Mouse (Mus musculus) heart, postnatal 25 days (tissue): ENCODE data around the gene Epc2. TPM values are rescaled to one million over a fixed set of nuclear protein-coding genes. Genes with fewer than 3 reads are reported as not detected.

Experiments used
- DNase-seq: peaks from one replicate; pipeline ENCODE4 v3.0.0; 2022; ENCODE audit warnings: low spot score
- intact Hi-C: fragments of 180-260 bp; cut with DNase I; formaldehyde crosslinking; loops from one replicate; pipeline ENCODE4 v1.15.1; 2025
- total RNA-seq, 2 experiments: library from RNA; stranded (reverse); gene quantifications; 2 replicates each; pipeline ENCODE4 v1.2.3; 2021

Gene Epc2
- total RNA-seq, 2 experiments from 2014 or later = 17.9 to 18.3 TPM

DNA sequence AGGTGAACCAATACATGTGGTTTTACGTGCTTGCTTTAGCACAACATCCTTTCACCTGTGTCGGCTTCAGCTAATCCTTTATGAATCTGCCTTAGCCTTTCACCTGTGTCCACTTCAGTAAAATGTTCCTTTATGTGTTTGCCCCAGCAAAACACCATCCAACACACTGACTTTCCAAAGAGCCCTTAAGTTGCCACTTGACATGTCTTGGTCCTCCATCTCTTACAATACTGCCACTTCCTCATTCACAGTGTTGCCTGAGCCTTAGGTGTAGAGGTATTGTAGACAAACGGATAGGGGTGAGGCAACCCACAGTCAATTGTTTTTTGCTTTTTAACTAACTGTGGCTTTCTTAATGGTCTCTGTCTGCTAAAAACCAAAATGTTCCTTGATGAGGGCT is 107.1 kb downstream of the Epc2 start:
- no peak for DNase-seq
- intact Hi-C loops = no loop called here

DNA sequence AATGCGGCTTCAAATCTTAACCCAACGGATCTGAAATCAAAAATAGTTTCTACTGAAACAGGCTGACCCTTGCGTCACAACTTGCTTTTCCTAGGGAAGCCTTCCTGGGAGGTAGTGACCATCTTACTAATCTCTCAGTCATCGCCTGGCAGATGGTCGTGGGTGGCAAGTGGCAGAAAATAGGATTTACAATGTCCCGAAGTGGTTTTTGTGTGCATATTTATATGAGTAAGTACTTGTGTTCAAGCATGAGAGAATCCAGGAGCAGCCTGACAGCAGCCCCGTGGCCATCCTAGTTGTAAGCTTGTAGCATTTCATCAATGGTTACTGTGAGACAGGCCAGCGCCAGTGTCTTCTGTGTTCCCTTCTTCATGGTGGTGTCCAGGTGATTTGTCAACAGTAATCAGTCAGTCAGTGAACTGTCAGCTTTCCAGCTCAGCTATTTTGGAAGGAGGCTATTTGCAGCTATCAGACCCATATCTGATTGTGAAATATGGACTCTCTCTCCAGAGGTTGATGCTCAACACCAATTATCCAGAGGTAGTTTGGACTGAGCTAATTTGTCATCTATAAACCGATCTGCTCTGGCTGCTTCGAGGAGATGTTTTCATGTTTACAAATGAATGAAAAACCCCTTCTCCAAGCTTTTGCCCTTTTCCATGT is 111.5 kb downstream of the Epc2 start:
- intact Hi-C loops = no loop called here
- no peak for DNase-seq

DNA sequence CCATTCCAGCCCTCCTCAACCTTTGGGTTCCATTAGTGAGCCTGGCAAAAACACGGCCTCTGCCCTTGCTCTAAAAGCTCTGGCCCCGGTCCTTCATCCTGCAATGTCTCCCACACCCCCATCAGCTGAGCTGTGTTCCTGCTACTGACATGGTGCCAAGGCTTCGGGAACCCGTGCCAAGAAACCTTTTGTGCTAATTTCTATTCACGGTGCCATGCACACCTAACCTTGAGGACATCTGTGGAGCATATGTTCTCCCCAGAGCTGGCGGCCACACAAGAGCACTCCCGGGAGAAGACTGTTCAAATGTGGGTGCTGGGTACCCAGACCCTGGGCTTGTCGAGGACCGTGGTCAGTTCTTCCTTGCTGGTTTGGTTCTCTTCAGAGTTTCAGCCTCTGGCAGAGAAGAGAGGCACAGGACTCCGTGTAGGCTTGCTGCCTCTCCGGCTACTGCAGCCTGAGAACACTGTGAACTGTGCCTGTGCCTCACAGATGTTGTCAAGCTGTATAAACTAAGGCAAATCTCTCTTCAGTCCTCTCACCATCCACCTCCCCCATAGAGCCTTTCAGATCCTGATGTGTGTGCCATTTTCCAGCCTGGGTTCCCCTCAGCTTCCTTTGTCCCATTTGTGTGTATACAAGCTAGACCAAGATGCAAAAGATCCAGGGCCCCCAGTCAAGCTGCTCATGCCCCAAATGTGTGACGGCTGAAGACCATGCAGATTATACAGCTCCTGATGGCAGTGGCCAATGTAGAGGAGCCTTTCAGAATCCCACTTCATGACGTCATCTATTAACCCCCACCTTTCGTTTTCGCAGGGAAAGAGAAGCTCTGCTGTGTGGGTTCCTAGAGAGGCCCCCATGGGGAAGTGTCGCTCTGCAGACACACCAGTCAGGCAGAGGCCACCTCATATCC is 118.8 kb downstream of the Epc2 start:
- no peak for DNase-seq

DNA sequence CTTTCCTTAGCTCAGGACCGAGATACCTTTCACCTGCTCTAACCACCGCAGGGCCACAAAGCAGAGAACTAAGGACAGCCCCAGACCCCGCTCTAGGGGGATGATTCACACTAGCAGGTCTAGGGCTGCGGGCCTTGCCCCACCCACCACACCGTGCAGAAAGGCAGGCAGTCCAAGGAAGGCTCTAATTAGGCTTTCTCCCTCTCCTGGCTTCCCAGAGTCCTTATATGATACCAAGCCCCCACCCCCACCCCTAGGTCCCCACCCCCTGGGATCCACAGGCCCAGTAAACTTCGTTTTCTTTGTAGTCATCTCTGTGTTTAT is 119.5 kb downstream of the Epc2 start:
- no peak for DNase-seq
- intact Hi-C loops = no loop called here

More for the DNA sequence above, 118.8 kb downstream of the Epc2 start:
- intact Hi-C loops = no loop called here

DNA sequence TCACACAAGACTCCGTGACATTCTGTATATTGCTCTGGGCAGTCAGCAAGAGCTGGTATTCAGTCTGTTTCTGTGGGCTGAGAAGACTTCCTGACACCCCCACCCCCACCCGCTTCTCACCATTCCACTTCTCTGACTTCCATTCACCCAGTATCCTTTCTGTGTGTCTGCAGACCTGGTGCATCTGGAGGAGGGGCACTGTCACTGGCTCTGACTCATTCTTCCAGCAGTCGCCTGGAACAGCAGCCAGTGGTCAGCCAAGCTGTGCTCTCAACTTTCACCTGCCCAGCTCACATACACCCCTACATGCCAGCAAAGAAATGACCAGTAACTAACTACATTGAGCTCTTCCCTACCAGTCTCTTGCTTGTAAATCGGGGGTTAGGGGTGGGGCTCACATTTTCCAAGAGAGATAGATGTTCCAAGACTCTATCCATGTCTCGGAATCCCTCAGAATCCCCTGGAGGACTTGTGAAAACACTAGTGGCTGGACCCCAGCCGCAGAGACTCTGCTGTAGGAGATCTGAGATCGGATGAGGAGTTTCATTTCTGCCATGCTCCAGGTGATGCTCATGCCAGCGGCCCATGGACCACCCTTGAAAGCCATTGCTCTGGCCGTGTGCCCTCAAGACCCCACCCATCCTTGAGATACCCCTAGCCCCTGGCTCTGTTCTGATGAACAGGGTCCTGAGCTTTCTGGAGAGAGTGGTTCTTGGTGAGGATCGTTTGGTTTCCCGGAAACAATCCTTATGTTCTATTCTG is 120.1 kb downstream of the Epc2 start:
- no peak for DNase-seq
- intact Hi-C loops = no loop called here

DNA sequence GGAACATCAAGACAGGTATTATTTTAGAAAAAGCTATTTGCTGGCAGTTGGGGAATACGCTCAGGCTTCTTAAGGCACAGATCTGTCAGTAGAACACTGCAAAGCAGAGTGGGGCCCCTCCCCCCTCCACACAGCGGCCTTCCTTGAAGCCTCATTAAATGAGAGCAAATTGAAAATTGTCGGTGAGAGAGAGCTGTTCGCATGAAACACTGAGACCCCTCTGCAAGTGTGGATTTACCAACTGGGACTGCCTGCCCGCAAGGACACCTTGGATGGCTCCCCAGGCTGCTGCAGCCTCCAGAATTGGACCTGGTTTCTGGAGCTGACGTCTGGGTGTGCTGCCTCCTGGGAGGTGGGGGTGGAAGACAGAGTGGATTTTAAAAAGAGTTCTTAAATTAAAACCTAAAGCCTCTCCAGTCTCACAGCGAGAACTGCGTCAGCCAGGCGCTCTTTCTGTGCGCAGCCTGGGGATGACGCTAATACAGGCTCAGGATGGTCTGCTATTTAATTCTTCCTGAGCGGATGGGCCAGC is 120.9 kb downstream of the Epc2 start:
- DNase-seq = no peak
- intact Hi-C loops = no loop called here

DNA sequence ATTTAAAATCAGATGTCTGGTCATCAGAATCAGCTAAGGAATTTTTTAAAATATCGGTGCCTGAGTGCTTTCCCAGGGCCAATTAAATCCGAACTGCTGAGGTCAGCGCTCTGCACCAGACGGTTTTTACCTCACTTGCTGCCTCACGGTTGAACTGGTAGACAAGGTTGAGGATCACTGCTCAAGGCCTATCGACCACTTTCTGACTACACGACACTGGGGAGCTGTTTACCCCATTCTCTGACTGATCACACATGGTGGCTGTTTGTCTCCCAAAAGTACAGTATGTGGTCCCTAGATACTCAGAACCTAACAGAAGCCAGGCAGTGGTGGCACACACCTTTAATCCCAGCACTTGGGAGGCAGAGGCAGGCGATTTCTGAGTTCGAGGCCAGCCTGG is 121.4 kb downstream of the Epc2 start:
- intact Hi-C loops = no loop called here
- DNase-seq = no peak

DNA sequence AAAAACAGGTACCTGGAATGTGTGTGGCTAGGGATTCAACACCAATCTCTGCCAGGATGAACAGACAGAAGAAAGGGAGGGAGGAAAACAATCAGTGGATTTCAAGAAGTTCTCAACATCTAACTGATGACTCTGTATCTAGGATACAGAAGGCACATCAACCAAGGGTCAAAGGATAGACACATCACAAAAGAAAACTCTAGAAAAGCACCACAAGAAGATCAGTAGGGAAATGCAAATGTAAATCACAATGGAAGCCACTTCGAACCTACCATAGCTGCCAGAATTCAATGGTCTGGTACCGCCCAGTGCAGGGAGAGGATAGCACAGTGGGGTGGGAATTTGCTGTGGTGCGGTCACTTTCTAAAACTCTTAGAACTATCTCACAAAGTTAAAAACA is 122.0 kb downstream of the Epc2 start:
- intact Hi-C loops = no loop called here
- no peak for DNase-seq

DNA sequence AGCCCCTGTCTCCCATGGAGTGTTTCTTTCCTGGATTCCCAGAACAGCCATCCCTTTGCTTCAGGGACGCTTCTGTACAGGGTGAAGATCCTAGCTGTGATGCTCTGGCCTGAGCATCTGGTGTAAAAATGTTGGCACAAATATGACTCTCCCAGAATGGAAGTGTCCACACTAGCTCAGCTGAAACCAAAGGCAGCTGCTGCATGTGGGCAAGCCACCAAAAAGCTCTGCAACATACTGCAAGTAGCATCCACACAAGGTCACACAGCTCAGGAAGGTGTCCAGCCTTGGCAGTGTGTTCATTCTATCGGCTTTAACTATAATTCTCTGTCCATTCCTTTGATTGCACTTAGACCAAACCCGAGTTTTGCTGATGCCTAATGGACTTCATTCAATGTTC is 129.3 kb downstream of the Epc2 start:
- intact Hi-C loops = no loop called here
- DNase-seq = no peak

DNA sequence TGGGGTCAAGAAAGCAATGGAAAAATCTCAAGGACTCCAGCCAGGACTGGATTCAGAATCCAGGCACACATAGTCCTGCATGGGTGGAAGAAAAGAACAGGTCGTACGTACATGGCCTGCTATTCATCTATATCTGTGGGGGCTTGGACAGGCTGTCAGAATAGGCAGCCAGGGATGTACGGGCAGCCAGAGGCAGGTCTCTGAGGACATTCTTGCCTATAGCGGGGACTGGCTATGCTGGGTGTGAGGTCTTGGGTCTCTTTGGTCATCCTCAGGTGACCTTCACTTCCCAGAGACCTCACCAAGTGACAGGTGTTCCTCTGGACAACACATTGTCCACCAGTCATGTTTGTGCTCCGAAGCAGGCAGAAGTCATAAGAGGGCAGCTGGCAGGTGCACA is 131.3 kb downstream of the Epc2 start:
- intact Hi-C loops = no loop called here
- no peak for DNase-seq

DNA sequence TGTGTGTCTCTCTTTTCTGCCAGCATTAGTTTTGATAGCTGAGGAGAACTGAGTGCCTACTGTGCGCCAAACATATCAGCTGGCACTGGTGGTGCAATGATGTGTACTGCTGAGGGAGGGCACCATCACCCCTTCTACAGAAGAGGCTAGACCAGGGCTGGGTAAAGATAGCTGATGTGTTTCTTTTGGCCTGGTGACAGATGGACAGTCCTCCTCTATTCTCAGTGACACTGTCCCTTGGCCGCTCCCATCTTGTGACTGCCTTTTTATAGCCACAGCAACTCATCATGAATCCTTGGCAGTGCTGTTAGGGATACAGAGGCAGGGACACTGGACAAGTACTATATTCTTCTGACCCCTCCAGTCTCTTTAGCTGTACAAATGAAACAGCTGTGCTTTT is 132.0 kb downstream of the Epc2 start:
- DNase-seq = no peak
- intact Hi-C loops = no loop called here

DNA sequence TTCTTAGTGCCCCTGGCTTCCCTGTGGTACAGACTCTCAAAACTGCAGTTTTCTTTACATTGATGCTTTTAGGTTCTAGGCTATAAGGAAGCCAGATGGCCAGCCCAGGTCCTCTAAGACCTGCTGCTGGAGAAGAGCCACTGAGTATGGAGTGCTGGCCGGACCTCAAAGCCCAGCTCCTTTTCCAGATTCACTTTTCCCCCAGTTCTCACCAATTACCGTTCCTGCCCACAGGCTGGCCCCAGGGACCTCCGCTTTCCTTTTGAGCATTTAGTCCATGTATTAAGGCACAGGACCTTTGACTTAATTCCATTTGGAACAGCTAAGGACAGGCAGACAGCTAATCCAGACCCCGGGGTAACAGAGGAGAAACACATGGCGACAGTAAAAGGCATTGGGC is 139.2 kb downstream of the Epc2 start:
- intact Hi-C loops = no loop called here
- DNase-seq = no peak

DNA sequence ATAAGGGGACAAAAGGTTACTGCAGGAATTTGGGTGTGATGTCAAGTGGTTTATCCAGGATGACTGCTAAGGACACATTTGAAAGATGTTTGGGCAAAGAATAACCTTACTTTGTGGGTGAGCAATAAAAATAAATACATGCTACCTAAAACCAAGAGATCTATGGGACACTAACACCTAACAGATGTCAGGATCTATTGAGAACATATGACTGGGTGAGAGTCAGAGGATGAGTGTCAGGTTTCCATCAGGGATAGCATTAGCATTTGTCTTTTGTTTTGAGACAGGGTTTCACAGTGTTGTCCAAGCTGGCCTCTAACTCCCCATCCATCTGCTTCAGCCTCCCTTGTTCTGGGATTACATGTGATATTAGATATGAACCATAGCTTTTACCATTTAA is 141.6 kb downstream of the Epc2 start:
- intact Hi-C loops = no loop called here

DNA sequence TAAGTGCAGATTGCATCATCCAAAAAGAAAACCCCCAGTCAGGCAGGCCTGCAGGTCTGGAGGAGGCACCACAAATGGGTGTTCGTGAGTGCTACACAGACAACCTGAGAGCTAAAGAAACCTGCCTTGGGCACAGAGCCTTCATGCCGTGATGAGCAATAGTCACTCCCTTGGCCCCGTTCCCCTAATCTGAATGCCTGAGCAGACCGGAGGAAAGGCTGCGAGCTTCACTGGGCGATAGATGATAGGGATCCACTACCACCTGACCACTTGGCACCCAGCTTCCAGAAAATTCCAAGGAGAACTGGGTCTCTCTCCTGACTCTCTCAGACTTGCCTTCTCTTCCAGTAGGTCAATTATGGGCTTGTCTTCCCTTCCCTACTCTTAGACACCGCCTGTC is 143.6 kb downstream of the Epc2 start:
- intact Hi-C loops = no loop called here

More for the DNA sequence above, 141.6 kb downstream of the Epc2 start:
- DNase-seq = no peak

DNA sequence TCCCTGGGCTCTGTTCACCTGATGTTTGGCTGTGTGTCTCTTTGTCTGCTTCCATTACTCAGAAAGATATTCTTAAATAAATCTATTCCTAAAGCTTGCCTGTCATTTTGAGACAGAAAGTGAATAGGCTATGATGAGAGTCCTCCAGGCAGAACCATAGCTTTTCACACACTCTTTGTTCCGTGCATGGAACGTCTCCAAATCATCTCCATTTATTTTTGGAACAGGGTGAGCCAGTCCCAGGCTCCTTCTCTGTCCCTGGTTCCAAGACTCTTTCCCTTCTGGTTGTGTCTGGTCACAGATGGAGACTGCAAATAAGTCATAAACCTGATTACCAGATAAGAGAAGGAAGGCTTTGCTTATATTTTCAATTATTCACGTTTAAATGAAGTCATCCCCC is 145.0 kb downstream of the Epc2 start:
- DNase-seq = no peak
- intact Hi-C loops = no loop called here

More for the DNA sequence above, 143.6 kb downstream of the Epc2 start:
- DNase-seq = no peak

DNA sequence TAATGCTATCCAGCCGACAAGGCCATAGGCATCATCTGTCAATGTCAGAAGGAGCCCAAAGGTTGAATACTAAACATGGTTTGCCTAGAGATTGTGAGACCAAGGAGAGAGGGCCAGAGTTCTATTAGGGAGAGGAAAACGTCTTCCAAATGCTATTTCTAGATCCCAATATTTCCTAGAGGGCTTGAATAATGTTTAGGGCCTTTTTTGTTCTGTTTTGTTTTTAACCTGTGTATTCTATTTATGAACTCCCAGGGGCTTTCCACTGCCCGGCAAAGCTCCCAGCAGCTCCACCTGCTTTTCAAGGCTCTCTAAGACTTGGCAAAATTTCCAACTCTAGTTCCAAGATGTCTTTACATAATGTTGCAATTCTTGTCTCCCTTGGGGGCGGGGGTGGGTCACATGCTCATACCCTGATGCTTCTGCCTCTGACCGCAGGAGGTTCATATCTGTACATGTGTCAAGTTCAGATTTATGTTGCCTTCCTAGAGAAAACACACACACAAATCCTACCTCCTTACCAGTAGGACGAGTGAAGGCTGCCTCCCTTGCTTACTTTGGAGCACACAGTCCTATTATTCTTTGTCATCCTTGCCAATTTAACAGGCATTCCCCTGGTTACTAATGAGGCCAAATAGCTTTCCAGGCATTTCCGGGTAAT is 148.9 kb downstream of the Epc2 start:
- DNase-seq = no peak

More for the DNA sequence above, 148.9 kb downstream of the Epc2 start:
- intact Hi-C loops = no loop called here
